Mouse (Mus musculus): ENCODE results near the gene Sdccag8. TPM values are rescaled to one million over a fixed set of nuclear protein-coding genes. Genes with fewer than 3 reads are reported as not detected.

Gene Sdccag8
- polyA plus RNA-seq, 1 experiment from 2014 or later, result 9.8 TPM

DNA sequence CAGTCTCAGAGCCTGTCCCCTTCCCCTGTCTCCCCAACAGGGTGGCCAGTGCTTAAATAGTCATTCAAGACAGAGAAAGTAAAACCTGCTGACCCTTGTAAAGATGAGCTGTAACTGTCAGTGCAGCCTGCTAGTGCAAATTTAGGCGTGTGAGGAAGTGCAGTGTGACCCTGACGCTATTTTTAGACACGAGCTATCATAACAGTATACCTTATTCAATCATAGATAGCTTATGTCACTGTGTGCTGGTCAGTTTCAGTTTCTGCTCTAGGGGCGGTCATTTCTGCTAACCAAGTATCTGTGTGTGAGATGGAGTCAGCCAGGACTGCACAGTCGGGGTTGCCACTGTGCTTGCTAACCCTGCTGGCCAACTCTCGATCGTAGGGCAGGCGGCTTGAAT lies 9.4 kb downstream of the Sdccag8 start:
- peak overlapping the region; percentile 45 for H3K4me2 ChIP-seq
- H3K4me1 ChIP-seq (ENCODE audit: control insufficient read depth, insufficient read depth, low read length), result peaks cover 44% of the 10 kb centered on the region
- H3K4me3 ChIP-seq (ENCODE audit: low read depth, low read length), result no peak overlapping the region
- H3K27me3 ChIP-seq (ENCODE audit: control insufficient read depth, insufficient read depth, low read length), result no peaks in the 10 kb centered on the region
- H3K36me3 ChIP-seq (ENCODE audit: control insufficient read depth, insufficient read depth, low read length), result no peaks in the 10 kb centered on the region
- H3K9me3 ChIP-seq (replicated peaks; ENCODE audit: control insufficient read depth, low read length), result no peaks in the 10 kb centered on the region
- 50% methylated on average over 8 of the region's 8 CpGs for WGBS (ENCODE audit: insufficient replicate concordance)
- no peak; the same call in 1 of the 2 replicates for ATAC-seq (replicated peaks; ENCODE audit: insufficient number of reproducible peaks, low FRiP score, low TSS enrichment)
- peak overlapping the region; percentile 57; the same call in 1 of the 2 replicates for H3K27ac ChIP-seq (ENCODE audit: low read depth, low read length)
- 0 out of 2 replicates have a peak overlapping the region, but pooled peaks have one; percentile 22 for H3K9ac ChIP-seq (ENCODE audit: low read depth, low read length)

- Histone ChIP-seq H3K4me3 (ENCODE audit: low read depth, low read length) (no peak overlapping the region), H3K4me2 (no peak overlapping the region), H3K27ac (ENCODE audit: low read depth, low read length) (0 out of 2 replicates have a peak overlapping the region, but pooled peaks have one; percentile 57), H3K9ac (ENCODE audit: low read depth, low read length) (no peak overlapping the region), H3K9me3 (replicated peaks; ENCODE audit: control insufficient read depth, low read length) (no peaks in the 10 kb centered on the region), H3K36me3 (ENCODE audit: control insufficient read depth, insufficient read depth, low read length) (no peaks in the 10 kb centered on the region), H3K4me1 (ENCODE audit: control insufficient read depth, insufficient read depth, low read length) (peaks cover 44% of the 10 kb centered on the region), H3K27me3 (ENCODE audit: control insufficient read depth, insufficient read depth, low read length) (no peaks in the 10 kb centered on the region)
- WGBS (ENCODE audit: insufficient replicate concordance), result 79% methylated on average over 6 of the region's 6 CpGs
- ATAC-seq (replicated peaks; ENCODE audit: insufficient number of reproducible peaks, low FRiP score, low TSS enrichment), result no peak
These were observed 10.2 kb downstream of the Sdccag8 start for GRCm38 (mm10) chr1:176824611-176825010.

DNA sequence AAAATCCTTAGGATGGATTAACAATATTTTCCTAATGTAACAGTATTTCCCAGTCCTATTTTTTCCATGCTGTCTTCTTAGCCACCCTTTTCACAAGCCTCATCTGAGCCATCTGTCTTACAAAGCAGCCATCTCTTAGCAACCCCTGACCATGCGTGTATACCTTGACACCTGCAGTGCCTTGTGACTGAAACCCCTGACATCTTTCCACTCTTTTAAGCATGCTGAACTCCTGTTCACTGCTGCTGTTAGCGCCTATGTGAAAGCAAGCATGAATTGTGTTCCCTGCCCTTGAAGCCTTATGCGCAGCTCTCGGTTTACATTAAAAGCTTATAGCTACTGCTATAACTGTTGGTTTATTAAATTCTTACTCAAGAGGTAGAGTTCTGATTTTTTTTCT lies 10.6 kb downstream of the Sdccag8 start:
- Histone ChIP-seq H3K4me1 (ENCODE audit: control insufficient read depth, insufficient read depth, low read length) (peaks cover 44% of the 10 kb centered on the region), H3K9ac (ENCODE audit: low read depth, low read length) (no peak overlapping the region), H3K9me3 (replicated peaks; ENCODE audit: control insufficient read depth, low read length) (no peaks in the 10 kb centered on the region), H3K4me2 (no peak overlapping the region), H3K27ac (ENCODE audit: low read depth, low read length) (no peak overlapping the region), H3K36me3 (ENCODE audit: control insufficient read depth, insufficient read depth, low read length) (no peaks in the 10 kb centered on the region), H3K27me3 (ENCODE audit: control insufficient read depth, insufficient read depth, low read length) (no peaks in the 10 kb centered on the region), H3K4me3 (ENCODE audit: low read depth, low read length) (no peak overlapping the region)
- no peak for ATAC-seq (replicated peaks; ENCODE audit: insufficient number of reproducible peaks, low FRiP score, low TSS enrichment)
- 93% methylated on average over 4 of the region's 4 CpGs for WGBS (ENCODE audit: insufficient replicate concordance)

- H3K9ac ChIP-seq (ENCODE audit: low read depth, low read length), result no peak overlapping the region
- ATAC-seq (replicated peaks; ENCODE audit: insufficient number of reproducible peaks, low FRiP score, low TSS enrichment), result no peak
- H3K27me3 ChIP-seq (ENCODE audit: control insufficient read depth, insufficient read depth, low read length), result no peaks in the 10 kb centered on the region
- H3K27ac ChIP-seq (ENCODE audit: low read depth, low read length), result no peak overlapping the region
- no peak overlapping the region for H3K4me2 ChIP-seq
- no peak overlapping the region for H3K4me3 ChIP-seq (ENCODE audit: low read depth, low read length)
- 75% methylated on average over 11 of the region's 11 CpGs for WGBS (ENCODE audit: insufficient replicate concordance)
- H3K9me3 ChIP-seq (replicated peaks; ENCODE audit: control insufficient read depth, low read length), result no peaks in the 10 kb centered on the region
- no peaks in the 10 kb centered on the region for H3K36me3 ChIP-seq (ENCODE audit: control insufficient read depth, insufficient read depth, low read length)
- H3K4me1 ChIP-seq (ENCODE audit: control insufficient read depth, insufficient read depth, low read length), result peaks cover 36% of the 10 kb centered on the region
These were observed 11.7 kb downstream of the Sdccag8 start for GRCm38 (mm10) chr1:176826186-176826585.

- no peak overlapping the region for H3K27ac ChIP-seq (ENCODE audit: low read depth, low read length)
- 83% methylated on average over 4 of the region's 4 CpGs for WGBS (ENCODE audit: insufficient replicate concordance)
These were observed 12.5 kb downstream of the Sdccag8 start for GRCm38 (mm10) chr1:176826931-176827330.

GRCm38 (mm10) chr1:176827365-176827764 lies 12.9 kb downstream of the Sdccag8 start:
- ATAC-seq (replicated peaks; ENCODE audit: insufficient number of reproducible peaks, low FRiP score, low TSS enrichment), result peak; percentile 63; the same call in 1 of the 2 replicates
- Histone ChIP-seq H3K36me3 (ENCODE audit: control insufficient read depth, insufficient read depth, low read length) (no peaks in the 10 kb centered on the region), H3K9ac (ENCODE audit: low read depth, low read length) (no peak overlapping the region), H3K9me3 (replicated peaks; ENCODE audit: control insufficient read depth, low read length) (no peaks in the 10 kb centered on the region), H3K4me3 (ENCODE audit: low read depth, low read length) (no peak overlapping the region), H3K27me3 (ENCODE audit: control insufficient read depth, insufficient read depth, low read length) (no peaks in the 10 kb centered on the region), H3K27ac (ENCODE audit: low read depth, low read length) (no peak overlapping the region), H3K4me1 (ENCODE audit: control insufficient read depth, insufficient read depth, low read length) (peaks cover 24% of the 10 kb centered on the region), H3K4me2 (no peak overlapping the region)
- WGBS (ENCODE audit: insufficient replicate concordance), result 56% methylated on average over 4 of the region's 4 CpGs

More at GRCm38 (mm10) chr1:176826931-176827330, 12.5 kb downstream of the Sdccag8 start:
- H3K27me3 ChIP-seq (ENCODE audit: control insufficient read depth, insufficient read depth, low read length), result no peaks in the 10 kb centered on the region
- no peak for ATAC-seq (replicated peaks; ENCODE audit: insufficient number of reproducible peaks, low FRiP score, low TSS enrichment)
- H3K36me3 ChIP-seq (ENCODE audit: control insufficient read depth, insufficient read depth, low read length), result no peaks in the 10 kb centered on the region
- H3K9ac ChIP-seq (ENCODE audit: low read depth, low read length), result no peak overlapping the region
- H3K9me3 ChIP-seq (replicated peaks; ENCODE audit: control insufficient read depth, low read length), result no peaks in the 10 kb centered on the region
- no peak overlapping the region for H3K4me3 ChIP-seq (ENCODE audit: low read depth, low read length)
- peaks cover 29% of the 10 kb centered on the region for H3K4me1 ChIP-seq (ENCODE audit: control insufficient read depth, insufficient read depth, low read length)
- no peak overlapping the region for H3K4me2 ChIP-seq

GRCm38 (mm10) chr1:176827945-176828485 lies 13.6 kb downstream of the Sdccag8 start:
- no peak overlapping the region for H3K4me2 ChIP-seq
- H3K9me3 ChIP-seq (replicated peaks; ENCODE audit: control insufficient read depth, low read length), result no peaks in the 10 kb centered on the region
- H3K4me1 ChIP-seq (ENCODE audit: control insufficient read depth, insufficient read depth, low read length), result peaks cover 20% of the 10 kb centered on the region
- no peak for ATAC-seq (replicated peaks; ENCODE audit: insufficient number of reproducible peaks, low FRiP score, low TSS enrichment)
- no peak overlapping the region for H3K9ac ChIP-seq (ENCODE audit: low read depth, low read length)
- H3K27me3 ChIP-seq (ENCODE audit: control insufficient read depth, insufficient read depth, low read length), result no peaks in the 10 kb centered on the region
- no peak overlapping the region for H3K4me3 ChIP-seq (ENCODE audit: low read depth, low read length)
- 71% methylated on average over 5 of the region's 5 CpGs for WGBS (ENCODE audit: insufficient replicate concordance)
- no peaks in the 10 kb centered on the region for H3K36me3 ChIP-seq (ENCODE audit: control insufficient read depth, insufficient read depth, low read length)
- H3K27ac ChIP-seq (ENCODE audit: low read depth, low read length), result no peak overlapping the region

GRCm38 (mm10) chr1:176828666-176829065 lies 14.2 kb downstream of the Sdccag8 start:
- Histone ChIP-seq H3K27ac (ENCODE audit: low read depth, low read length) (no peak overlapping the region), H3K4me1 (ENCODE audit: control insufficient read depth, insufficient read depth, low read length) (peaks cover 16% of the 10 kb centered on the region), H3K36me3 (ENCODE audit: control insufficient read depth, insufficient read depth, low read length) (no peaks in the 10 kb centered on the region), H3K27me3 (ENCODE audit: control insufficient read depth, insufficient read depth, low read length) (no peaks in the 10 kb centered on the region), H3K9me3 (replicated peaks; ENCODE audit: control insufficient read depth, low read length) (no peaks in the 10 kb centered on the region), H3K4me2 (no peak overlapping the region), H3K4me3 (ENCODE audit: low read depth, low read length) (no peak overlapping the region), H3K9ac (ENCODE audit: low read depth, low read length) (no peak overlapping the region)
- WGBS (ENCODE audit: insufficient replicate concordance), result 88% methylated on average over 12 of the region's 12 CpGs
- no peak for ATAC-seq (replicated peaks; ENCODE audit: insufficient number of reproducible peaks, low FRiP score, low TSS enrichment)

DNA sequence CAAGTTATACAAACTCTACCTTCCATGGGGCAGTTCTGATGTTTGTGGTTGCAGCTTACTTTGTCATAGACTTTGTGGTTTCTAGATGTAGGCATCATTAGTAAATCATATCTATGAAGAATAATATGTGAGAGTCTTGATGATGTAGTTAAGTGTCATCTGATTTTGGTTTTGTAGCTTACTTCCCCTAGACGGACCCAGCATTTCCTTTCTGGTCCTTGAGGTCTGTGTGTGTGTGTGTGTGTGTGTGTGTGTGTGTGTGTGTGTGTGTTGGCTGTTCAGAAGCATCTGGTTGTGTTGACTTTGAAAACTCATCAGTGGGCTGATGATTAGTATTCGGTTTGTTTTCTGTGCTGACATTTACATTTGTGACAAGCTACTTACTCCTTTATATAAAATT lies 17.6 kb downstream of the Sdccag8 start:
- Histone ChIP-seq H3K27me3 (ENCODE audit: control insufficient read depth, insufficient read depth, low read length) (no peaks in the 10 kb centered on the region), H3K4me1 (ENCODE audit: control insufficient read depth, insufficient read depth, low read length) (0 out of 2 replicates have a peak, but pooled peaks cover 12% of the 10 kb centered on the region), H3K4me2 (no peak overlapping the region), H3K4me3 (ENCODE audit: low read depth, low read length) (no peak overlapping the region), H3K36me3 (ENCODE audit: control insufficient read depth, insufficient read depth, low read length) (no peaks in the 10 kb centered on the region), H3K9ac (ENCODE audit: low read depth, low read length) (no peak overlapping the region), H3K27ac (ENCODE audit: low read depth, low read length) (no peak overlapping the region), H3K9me3 (replicated peaks; ENCODE audit: control insufficient read depth, low read length) (no peaks in the 10 kb centered on the region)
- WGBS (ENCODE audit: insufficient replicate concordance), result 66% methylated on average over 2 of the region's 2 CpGs
- ATAC-seq (replicated peaks; ENCODE audit: insufficient number of reproducible peaks, low FRiP score, low TSS enrichment), result no peak

Data from heart, embryonic 11.5 days (tissue).